Mouse (Mus musculus) stomach, postnatal 0 days (tissue): ENCODE measurements around the gene Serinc4.
"Not testable (repeated sequence)": the region's sequence is repeated elsewhere in the genome, so short reads cannot be mapped to it uniquely, and the experiment has no call there.

ENCODE experiments used
- CTCF ChIP-seq: IDR thresholded peaks from 2 replicates; pipeline ENCODE4 v1.5.1; 2016; ENCODE audit warnings: antibody characterized with exemption, low read depth, mild to moderate bottlenecking, moderate library complexity
- EP300 ChIP-seq: optimal IDR thresholded peaks from 2 replicates; pipeline ENCODE3; 2016; ENCODE audit warnings: antibody characterized with exemption

DNA sequence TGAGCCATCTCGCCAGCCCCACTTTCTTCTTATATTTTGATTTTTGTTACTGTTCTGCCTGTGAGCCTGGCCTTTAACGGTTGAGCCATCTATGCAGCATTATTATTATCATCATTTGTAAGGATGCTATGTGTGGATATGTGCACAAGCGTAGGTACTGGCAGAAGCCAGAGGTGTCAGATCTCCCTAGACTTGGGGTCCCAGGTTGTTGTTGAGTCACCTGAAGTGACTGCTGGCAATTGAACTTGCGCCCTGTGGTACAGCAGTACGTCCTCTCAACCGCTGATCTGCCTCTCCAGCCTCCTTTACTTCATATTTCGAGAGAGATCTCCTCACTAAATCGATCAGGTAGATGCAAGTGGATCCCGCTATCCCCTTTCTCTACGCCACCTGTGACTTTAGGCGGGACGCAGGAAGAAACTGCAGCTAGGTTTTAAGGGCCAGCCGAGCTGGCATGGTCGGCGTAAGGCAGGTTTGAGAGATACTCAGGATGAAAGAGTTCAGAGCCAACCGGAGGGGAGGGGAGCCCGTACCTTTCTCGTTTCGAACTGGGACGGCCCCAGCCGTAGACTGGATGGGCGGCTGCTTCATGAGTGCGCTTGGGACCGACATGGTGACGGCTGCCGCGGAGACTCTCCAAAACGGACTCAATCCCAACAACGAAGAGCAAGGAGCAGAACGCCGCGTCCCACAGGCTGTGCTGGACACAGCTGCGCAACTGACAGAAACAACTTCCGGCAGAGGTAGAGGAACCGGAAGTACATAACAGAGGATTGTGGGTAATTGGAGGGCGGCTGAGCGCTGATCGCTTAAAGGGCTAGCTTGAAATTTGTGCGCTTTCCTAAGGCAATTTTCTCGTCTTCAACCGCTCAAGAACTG is 17.0 kb upstream of the Serinc4 start, which contains the start of gene Mfap1b:
- not testable (repeated sequence) for TF ChIP-seq EP300, CTCF
